Mouse (Mus musculus): ENCODE measurements around the gene Nav2. TPM values are rescaled to one million over a fixed set of nuclear protein-coding genes. Genes with fewer than 3 reads are reported as not detected.

Gene Nav2
- total RNA-seq, 2 experiments from 2014 or later, result 103 to 107 TPM

- no peak for DNase-seq (ENCODE audit: low spot score in 2 of 2)
These were observed 434.6 kb downstream of the Nav2 start for GRCm38 (mm10) chr7:49343081-49343600.

- no peak for DNase-seq (ENCODE audit: low spot score in 2 of 2)
These were observed 435.4 kb downstream of the Nav2 start for GRCm38 (mm10) chr7:49343752-49344484.

- no peak for DNase-seq (ENCODE audit: low spot score in 2 of 2)
These were observed 439.1 kb downstream of the Nav2 start for GRCm38 (mm10) chr7:49347338-49348272.

DNA sequence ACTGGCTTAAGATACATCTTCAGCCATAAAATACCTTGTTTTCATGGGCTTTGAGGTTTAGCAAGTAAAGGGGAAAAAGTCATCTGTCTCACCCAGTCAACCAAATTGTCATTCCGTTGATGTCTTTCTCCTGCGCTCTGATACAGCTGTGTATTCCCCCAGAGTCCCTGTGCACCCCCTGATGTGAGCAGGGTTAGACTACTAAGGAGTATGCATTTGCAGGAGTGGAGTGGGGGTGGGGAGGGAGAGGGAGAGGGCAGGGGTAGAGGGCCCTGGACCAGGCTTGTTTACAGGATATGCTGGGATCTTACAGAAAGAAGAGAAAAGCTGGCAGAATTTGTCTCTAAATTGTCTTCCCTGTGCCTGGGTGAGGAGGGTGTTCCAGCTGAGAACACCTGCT is 440.1 kb downstream of the Nav2 start:
- no peak for DNase-seq (ENCODE audit: low spot score in 2 of 2)

GRCm38 (mm10) chr7:49350321-49351007 is 441.9 kb downstream of the Nav2 start:
- no peak for DNase-seq (ENCODE audit: low spot score in 2 of 2)

- no peak for DNase-seq (ENCODE audit: low spot score in 2 of 2)
These were observed 443.2 kb downstream of the Nav2 start for GRCm38 (mm10) chr7:49351596-49352258.

DNA sequence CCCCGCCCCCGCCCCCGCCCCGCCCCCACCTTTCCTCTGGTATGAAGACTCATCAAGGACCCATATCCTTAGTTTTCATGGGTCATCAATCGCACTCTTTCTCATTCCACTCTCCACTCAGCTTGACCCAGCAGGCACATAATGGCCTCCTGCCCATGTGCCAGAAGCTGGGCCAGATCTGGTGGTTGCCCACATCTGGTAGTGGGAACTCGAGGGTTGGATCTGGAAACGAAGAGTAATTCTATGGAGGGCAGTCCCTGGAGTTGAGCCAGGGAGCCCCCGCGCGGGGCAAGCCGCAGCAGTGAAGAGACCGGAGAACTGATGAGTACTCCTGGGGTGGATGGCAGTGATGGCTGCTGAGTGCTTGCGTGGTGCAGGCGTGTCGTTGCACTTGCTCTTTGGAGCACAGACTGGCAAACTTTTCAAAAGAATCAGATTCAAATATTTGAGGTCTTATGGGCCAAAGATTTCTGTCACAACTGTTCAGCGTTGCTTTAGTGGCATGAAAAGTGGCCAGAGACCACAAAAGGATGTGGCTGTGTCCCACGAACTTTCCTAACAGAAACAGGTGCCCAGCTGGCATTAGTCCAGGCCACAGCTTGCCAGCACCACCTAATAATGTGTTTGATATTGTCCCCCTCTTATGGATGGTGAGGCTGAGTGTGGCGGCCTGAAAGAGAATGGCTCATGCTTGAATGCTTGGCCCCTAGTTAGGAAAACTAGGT is 449.1 kb downstream of the Nav2 start:
- DNase-seq (ENCODE audit: low spot score in 2 of 2), result no peak

DNA sequence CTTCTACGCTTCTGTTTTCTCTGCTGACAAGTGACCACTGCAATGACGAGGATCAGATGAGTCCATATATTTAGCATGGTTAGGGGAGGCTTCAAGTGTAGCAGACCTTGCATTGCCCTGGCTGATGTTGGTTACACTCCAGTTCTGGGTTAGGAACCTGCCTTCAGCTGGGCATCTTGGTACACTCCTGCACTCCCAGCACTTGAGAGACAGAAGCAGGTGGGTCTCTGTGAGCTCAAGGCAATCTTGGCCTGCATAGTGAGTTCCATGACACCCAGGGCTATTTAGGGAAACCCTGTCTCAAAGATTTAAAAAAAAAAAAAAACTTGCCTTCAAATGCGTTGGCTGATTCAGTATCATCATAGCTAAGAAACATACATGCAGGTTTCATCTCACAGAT is 450.6 kb downstream of the Nav2 start:
- DNase-seq (ENCODE audit: low spot score in 2 of 2), result no peak

GRCm38 (mm10) chr7:49360597-49360996 is 452.1 kb downstream of the Nav2 start:
- DNase-seq (ENCODE audit: low spot score in 2 of 2), result no peak

DNA sequence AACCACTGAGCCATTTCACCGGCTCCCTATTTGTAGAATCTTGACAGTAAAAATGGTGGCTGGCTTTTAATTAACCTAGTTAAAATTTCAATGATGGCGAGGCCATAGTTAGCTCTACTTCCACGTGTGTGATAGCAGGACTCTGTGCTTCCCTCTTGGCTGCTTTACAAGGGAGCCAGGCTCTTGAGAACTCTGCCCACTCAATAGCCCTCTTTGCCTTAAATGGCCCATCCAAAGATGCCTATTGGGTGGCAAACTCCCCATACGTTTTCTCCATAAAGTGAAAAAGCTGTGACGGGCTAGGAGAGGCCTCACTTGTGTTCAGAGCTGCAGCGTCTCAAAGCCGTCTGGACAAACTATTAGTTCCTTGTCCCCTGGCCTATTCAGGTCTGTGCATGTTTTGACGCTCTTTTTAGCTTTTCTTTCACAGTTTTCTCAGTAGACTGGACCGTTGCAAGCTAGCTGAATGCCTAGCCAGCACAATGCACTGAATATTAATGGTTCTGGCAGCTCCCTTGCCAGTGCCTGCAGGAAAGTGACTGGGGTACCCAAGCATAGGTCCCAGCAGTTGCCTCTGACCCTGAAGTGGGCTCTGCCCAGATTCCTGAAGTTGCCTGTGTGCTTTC is 453.1 kb downstream of the Nav2 start:
- no peak for DNase-seq (ENCODE audit: low spot score in 2 of 2)

GRCm38 (mm10) chr7:49364486-49365162 is 456.1 kb downstream of the Nav2 start:
- DNase-seq (ENCODE audit: low spot score in 2 of 2), result no peak

- DNase-seq (ENCODE audit: low spot score in 2 of 2), result no peak
These were observed 460.1 kb downstream of the Nav2 start for GRCm38 (mm10) chr7:49368590-49368989.

DNA sequence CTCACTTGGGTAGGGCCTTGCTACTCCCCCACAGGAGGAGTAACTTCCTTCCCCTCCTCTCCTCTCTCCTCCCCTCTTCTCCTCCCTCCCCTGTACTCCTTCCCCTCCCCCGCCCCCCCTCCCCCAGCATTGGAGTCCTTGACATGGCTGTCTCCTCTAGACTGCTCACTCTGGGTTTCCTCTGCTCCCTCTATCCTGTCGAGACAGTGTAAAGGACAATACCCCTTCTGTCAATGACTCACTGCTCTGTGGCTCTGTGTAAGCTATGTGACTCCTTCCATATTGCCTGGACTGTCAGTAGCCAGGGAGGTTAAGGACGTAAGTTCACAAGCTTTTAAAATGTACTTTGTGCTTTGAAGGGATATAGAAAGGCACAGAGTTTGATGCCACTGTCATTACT is 460.5 kb downstream of the Nav2 start:
- no peak for DNase-seq (ENCODE audit: low spot score in 2 of 2)

- DNase-seq (ENCODE audit: low spot score in 2 of 2), result no peak
These were observed 461.4 kb downstream of the Nav2 start for GRCm38 (mm10) chr7:49369809-49370473.

GRCm38 (mm10) chr7:49371345-49371744 is 462.8 kb downstream of the Nav2 start:
- DNase-seq (ENCODE audit: low spot score in 2 of 2), result no peak

GRCm38 (mm10) chr7:49371972-49372371 is 463.5 kb downstream of the Nav2 start:
- DNase-seq (ENCODE audit: low spot score in 2 of 2), result no peak

GRCm38 (mm10) chr7:49373173-49373572 is 464.7 kb downstream of the Nav2 start:
- no peak for DNase-seq (ENCODE audit: low spot score in 2 of 2)

GRCm38 (mm10) chr7:49373661-49374060 is 465.1 kb downstream of the Nav2 start:
- no peak for DNase-seq (ENCODE audit: low spot score in 2 of 2)
